Mouse (Mus musculus): ENCODE results near the gene Pth2. TPM values are rescaled to one million over a fixed set of nuclear protein-coding genes. Genes with fewer than 3 reads are reported as not detected.

The Pth2 gene
- polyA plus RNA-seq, 1 experiment = not detected

GRCm38 (mm10) chr7:45189600-45189999 is 8.8 kb downstream of the Pth2 start:
- peaks cover 58% of the 10 kb centered on the region for H3K4me1 ChIP-seq (ENCODE audit: control insufficient read depth, insufficient read depth, low read length)
- TF ChIP-seq CTCF (IDR thresholded peaks at IDR 0.05; ENCODE audit: borderline replicate concordance, insufficient read depth, low read depth, low read length) (no peak), POLR2A (IDR thresholded peaks at IDR 0.05; ENCODE audit: borderline replicate concordance, insufficient read depth, low read length) (no peak)
- H3K4me3 ChIP-seq (replicated peaks; ENCODE audit: insufficient read depth, low read depth, low read length) = no peak overlapping the region
- 33% methylated on average over 16 of the region's 16 CpGs for WGBS
- H3K27ac ChIP-seq (ENCODE audit: insufficient read depth, low read length) = peak overlapping the region; percentile 34; the same call in 1 of the 2 replicates
- no peaks in the 10 kb centered on the region for H3K27me3 ChIP-seq (ENCODE audit: control insufficient read depth, insufficient read depth, low read length)
- DNase-seq = peak in 1 of 2 experiments; percentile 52

GRCm38 (mm10) chr7:45190186-45190585 is 9.4 kb downstream of the Pth2 start:
- TF ChIP-seq POLR2A (IDR thresholded peaks at IDR 0.05; ENCODE audit: borderline replicate concordance, insufficient read depth, low read length) = no peak
- no peak for TF ChIP-seq CTCF (IDR thresholded peaks at IDR 0.05; ENCODE audit: borderline replicate concordance, insufficient read depth, low read depth, low read length)
- no peak for DNase-seq
- 86% methylated on average over 6 of the region's 6 CpGs for whole genome bisulfite sequencing
- Histone ChIP-seq H3K4me1 (ENCODE audit: control insufficient read depth, insufficient read depth, low read length) (peaks cover 63% of the 10 kb centered on the region), H3K27ac (ENCODE audit: insufficient read depth, low read length) (0 out of 2 replicates have a peak overlapping the region, but pooled peaks have one; percentile 34), H3K4me3 (replicated peaks; ENCODE audit: insufficient read depth, low read depth, low read length) (no peak overlapping the region), H3K27me3 (ENCODE audit: control insufficient read depth, insufficient read depth, low read length) (no peaks in the 10 kb centered on the region)

- H3K4me3 ChIP-seq (replicated peaks; ENCODE audit: insufficient read depth, low read depth, low read length) = no peak overlapping the region
- no peak for TF ChIP-seq CTCF (IDR thresholded peaks at IDR 0.05; ENCODE audit: borderline replicate concordance, insufficient read depth, low read depth, low read length)
- no peak for TF ChIP-seq POLR2A (IDR thresholded peaks at IDR 0.05; ENCODE audit: borderline replicate concordance, insufficient read depth, low read length)
- no peak for DNase-seq
- H3K27me3 ChIP-seq (ENCODE audit: control insufficient read depth, insufficient read depth, low read length) = no peaks in the 10 kb centered on the region
- H3K27ac ChIP-seq (ENCODE audit: insufficient read depth, low read length) = peak overlapping the region; percentile 42
- H3K4me1 ChIP-seq (ENCODE audit: control insufficient read depth, insufficient read depth, low read length) = peaks cover 73% of the 10 kb centered on the region
- 69% methylated on average over 2 of the region's 2 CpGs for WGBS
These were observed 10.4 kb downstream of the Pth2 start for GRCm38 (mm10) chr7:45191161-45191560.

GRCm38 (mm10) chr7:45191803-45192363 is 11.1 kb downstream of the Pth2 start:
- no peak for TF ChIP-seq POLR2A (IDR thresholded peaks at IDR 0.05; ENCODE audit: borderline replicate concordance, insufficient read depth, low read length)
- TF ChIP-seq CTCF (IDR thresholded peaks at IDR 0.05; ENCODE audit: borderline replicate concordance, insufficient read depth, low read depth, low read length) = no peak
- Histone ChIP-seq H3K4me3 (replicated peaks; ENCODE audit: insufficient read depth, low read depth, low read length) (no peak overlapping the region), H3K27ac (ENCODE audit: insufficient read depth, low read length) (peak overlapping the region; percentile 42), H3K4me1 (ENCODE audit: control insufficient read depth, insufficient read depth, low read length) (peaks cover 77% of the 10 kb centered on the region), H3K27me3 (ENCODE audit: control insufficient read depth, insufficient read depth, low read length) (no peaks in the 10 kb centered on the region)
- peak; percentile 83 to 88 for DNase-seq
- WGBS = 14% methylated on average over 8 of the region's 8 CpGs

- Histone ChIP-seq H3K4me1 (ENCODE audit: control insufficient read depth, insufficient read depth, low read length) (peaks cover 85% of the 10 kb centered on the region), H3K4me3 (replicated peaks; ENCODE audit: insufficient read depth, low read depth, low read length) (no peak overlapping the region), H3K27ac (ENCODE audit: insufficient read depth, low read length) (peak overlapping the region; percentile 49), H3K27me3 (ENCODE audit: control insufficient read depth, insufficient read depth, low read length) (no peaks in the 10 kb centered on the region)
- DNase-seq = peak in 1 of 2 experiments; percentile 29
- WGBS = 51% methylated on average over 7 of the region's 7 CpGs
- TF ChIP-seq CTCF (IDR thresholded peaks at IDR 0.05; ENCODE audit: borderline replicate concordance, insufficient read depth, low read depth, low read length) (no peak), POLR2A (IDR thresholded peaks at IDR 0.05; ENCODE audit: borderline replicate concordance, insufficient read depth, low read length) (no peak)
These were observed 12.0 kb downstream of the Pth2 start for GRCm38 (mm10) chr7:45192585-45193310.

- TF ChIP-seq POLR2A (IDR thresholded peaks at IDR 0.05; ENCODE audit: borderline replicate concordance, insufficient read depth, low read length) (no peak), CTCF (IDR thresholded peaks at IDR 0.05; ENCODE audit: borderline replicate concordance, insufficient read depth, low read depth, low read length) (peak; percentile 30)
- WGBS = 5% methylated on average over 5 of the region's 5 CpGs
- DNase-seq = peak in 1 of 2 experiments; percentile 74
- Histone ChIP-seq H3K27ac (ENCODE audit: insufficient read depth, low read length) (peak overlapping the region; percentile 98), H3K27me3 (ENCODE audit: control insufficient read depth, insufficient read depth, low read length) (no peaks in the 10 kb centered on the region), H3K4me3 (replicated peaks; ENCODE audit: insufficient read depth, low read depth, low read length) (no peak overlapping the region), H3K4me1 (ENCODE audit: control insufficient read depth, insufficient read depth, low read length) (peaks cover 86% of the 10 kb centered on the region)
These were observed 12.6 kb downstream of the Pth2 start for GRCm38 (mm10) chr7:45193406-45193805.

- Histone ChIP-seq H3K27ac (ENCODE audit: insufficient read depth, low read length) (peak overlapping the region; percentile 98), H3K4me3 (replicated peaks; ENCODE audit: insufficient read depth, low read depth, low read length) (no peak overlapping the region), H3K4me1 (ENCODE audit: control insufficient read depth, insufficient read depth, low read length) (peaks cover 84% of the 10 kb centered on the region), H3K27me3 (ENCODE audit: control insufficient read depth, insufficient read depth, low read length) (no peaks in the 10 kb centered on the region)
- TF ChIP-seq POLR2A (IDR thresholded peaks at IDR 0.05; ENCODE audit: borderline replicate concordance, insufficient read depth, low read length) (no peak), CTCF (IDR thresholded peaks at IDR 0.05; ENCODE audit: borderline replicate concordance, insufficient read depth, low read depth, low read length) (peak; percentile 20; the same call in 1 of the 2 replicates)
- WGBS = 29% methylated on average over 17 of the region's 17 CpGs
- DNase-seq = peak; percentile 69 to 79
These were observed 13.3 kb downstream of the Pth2 start for GRCm38 (mm10) chr7:45193871-45194785.
